Mouse (Mus musculus) embryo, embryonic 10 days (tissue): Measurements from ENCODE around the gene Iqsec1.

Source experiments
- DNase-seq: peaks from one replicate; pipeline ENCODE4 v3.0.0-alpha.2; 2015; ENCODE audit warnings: low spot score

Iqsec1 gene

DNA sequence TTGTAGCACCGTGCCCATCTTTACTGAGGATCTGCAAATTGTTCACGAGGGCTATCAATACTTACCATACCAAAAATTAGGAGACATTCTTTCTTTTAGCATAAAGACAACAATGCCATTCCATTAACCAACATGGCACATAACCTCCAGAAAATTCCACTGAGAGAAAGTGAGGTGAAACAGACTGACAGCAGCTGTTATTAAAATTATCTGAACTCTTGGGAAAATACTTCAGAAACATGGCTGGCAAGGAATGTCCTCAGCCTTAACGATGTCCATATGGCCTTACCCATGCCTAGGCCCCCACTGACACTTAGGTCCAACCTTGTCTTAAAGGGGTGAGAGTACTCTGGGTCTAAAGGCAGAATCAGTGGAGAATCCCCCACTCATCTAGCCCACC is 260.7 kb downstream of the Iqsec1 start:
- no peak for DNase-seq

DNA sequence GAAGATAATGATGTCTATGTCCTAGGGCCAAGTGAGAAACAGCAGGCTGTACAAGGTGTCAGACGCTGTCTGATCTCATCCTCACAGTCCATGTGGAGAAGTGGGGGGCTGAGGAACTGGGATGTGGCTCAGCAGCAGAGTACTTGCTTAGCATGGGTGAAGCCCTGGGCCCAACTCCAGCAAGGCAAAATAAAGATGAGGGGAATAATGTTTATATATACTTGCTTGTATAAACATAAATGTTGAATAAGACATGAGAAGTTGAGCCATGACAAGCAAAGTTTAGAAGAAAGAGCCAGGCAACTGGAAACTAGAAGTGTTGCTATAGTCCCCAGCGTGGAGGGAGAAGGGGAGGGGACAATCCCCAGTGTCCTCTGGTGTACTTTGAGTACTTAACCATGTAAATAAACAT is 261.8 kb downstream of the Iqsec1 start:
- no peak for DNase-seq

DNA sequence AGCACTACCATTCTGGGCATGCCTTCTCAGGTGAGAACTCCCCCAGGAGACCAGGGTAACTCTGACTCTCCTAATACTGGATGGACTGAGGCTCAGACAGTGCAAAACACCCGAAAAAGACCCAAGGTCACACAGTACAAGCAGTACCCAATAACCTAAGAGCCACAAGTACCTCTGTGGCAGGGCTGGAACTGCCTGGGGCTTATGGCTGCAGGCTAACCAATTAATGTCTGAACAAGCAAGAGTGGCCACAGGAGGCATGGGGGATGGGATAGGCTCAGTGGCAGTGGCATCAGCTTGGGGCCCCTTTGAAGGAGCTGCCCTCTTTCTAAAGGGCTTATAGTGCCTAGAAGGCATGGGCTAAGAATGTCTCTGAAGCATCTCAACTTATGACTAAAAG is 263.0 kb downstream of the Iqsec1 start:
- DNase-seq, result no peak

DNA sequence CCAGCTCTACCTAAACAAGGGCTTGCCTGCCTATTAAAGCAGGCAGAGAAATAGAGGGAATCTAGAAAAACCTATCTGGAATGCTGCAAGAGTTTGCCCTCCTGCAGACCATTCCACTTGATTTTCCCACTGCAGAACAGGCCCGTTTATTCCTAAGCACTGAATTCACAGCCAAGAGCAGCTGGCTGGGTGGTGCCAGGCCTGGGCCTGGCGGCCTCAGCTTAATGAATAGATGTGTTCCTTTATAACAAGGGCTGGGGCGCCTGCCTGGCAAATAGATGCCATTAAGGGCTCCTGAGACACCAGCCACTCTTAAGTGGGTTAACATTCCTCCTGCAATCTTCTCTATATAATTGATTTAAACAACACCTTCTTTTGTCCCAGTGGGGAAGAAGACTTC is 265.5 kb downstream of the Iqsec1 start:
- no peak for DNase-seq

DNA sequence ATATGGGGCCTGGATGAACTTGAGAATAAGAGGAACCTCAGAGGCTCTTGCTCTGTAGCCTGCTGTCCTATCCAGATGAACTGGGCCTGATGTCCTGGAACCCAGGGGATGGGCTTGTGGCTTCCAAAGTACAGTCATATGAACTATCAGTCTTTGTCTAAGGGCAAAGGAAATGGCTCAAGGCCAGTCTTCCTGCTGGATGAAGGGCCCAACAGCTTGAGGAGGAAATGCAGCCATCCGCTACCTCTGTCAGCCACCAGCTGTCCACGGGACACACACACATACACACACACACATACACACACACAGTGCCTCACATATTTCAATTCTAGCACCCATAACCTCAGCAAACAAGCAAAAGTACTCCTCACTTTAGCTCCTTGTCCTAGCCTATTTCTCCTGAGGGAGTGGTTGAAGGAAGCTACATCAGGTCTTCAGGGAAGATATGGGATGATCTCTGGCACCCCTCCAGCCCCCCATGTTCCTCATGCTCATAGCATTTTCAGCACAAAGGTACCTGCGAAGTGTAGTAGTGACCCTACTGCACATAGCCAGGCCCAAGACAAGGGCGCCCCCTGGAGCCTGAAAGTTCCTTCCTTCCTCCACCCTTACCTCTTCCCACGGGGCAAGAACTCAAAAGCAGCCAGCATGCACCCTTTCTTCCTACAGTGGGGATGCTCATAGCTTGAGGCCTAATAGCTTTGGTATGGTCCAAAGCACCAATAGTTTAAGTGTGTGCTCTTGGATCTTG is 267.3 kb downstream of the Iqsec1 start:
- DNase-seq, result no peak

DNA sequence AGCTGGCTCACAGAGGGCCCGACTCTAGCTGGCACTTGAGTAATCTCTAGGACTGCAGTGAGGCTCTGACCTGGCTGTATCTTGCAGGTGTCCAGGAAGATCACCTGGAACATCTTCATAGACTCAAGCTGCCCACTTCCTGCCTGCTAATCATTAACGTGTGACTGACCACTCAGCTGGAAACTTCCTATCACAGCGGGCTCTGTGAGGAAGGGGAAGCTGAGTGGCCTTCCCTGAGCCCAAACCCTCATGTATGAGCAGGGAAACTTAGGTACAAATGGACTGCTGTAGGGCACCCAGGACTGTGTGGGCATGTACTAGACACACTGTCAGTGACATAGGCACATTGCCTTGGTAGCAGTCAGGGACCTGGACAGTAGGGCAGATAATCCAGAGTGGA is 268.3 kb downstream of the Iqsec1 start:
- DNase-seq, result no peak

DNA sequence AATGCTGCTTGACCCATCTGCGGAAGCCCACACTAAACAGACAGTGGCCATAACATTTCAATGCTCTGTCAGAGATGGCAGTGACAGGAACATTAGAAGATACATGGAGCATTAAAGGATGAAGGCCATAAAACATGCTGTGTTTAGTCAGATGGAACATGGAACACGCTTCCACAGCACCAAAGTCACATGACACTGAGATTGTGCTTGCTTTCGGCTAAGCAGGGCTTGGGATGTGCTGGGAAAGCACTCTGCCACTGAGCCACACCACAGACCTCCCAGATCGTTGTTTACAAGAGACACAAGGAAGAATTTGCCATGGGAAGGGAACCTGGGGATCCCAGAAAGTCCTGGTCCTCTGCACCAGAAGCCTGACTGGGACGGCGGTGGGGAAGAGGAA is 269.1 kb downstream of the Iqsec1 start:
- DNase-seq, result no peak

DNA sequence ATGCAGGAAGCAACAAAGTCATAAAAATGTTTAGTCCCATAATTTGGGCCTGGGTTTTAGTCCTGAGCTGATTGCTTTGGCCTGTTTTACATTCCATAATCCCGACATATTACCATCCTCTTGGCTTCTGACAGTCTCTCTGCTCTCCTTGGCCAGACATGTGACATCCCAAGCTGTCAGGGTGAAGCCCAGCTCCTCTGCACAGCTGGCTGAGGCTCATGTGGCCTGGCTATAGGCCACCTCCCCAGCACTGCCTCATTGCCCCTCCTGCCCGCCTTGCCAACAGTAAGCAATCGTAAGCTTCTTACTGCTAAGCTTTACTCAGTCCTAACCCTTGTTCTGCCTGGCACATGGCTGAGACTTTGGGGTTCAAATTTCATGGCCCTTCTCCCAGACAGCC is 270.0 kb downstream of the Iqsec1 start:
- DNase-seq, result no peak

DNA sequence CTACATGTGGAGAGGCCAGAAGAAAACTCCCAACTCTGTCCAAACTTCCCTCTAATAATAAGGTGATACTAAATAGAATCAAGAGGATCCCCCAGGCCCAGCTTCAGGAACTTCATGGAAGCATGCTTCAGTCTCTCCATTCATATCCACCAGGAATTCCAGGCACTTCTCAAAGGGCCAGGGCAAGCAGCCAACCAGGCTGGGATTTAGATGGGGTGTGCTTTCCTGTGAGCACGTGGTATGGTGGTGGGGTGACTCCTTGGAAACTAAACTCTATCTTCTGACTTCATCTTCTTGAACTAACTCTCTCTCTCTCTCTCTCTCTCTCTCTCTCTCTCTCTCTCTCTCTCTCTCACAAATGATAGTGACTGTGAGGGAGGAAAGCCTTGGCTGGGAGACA is 270.8 kb downstream of the Iqsec1 start:
- DNase-seq, result no peak

DNA sequence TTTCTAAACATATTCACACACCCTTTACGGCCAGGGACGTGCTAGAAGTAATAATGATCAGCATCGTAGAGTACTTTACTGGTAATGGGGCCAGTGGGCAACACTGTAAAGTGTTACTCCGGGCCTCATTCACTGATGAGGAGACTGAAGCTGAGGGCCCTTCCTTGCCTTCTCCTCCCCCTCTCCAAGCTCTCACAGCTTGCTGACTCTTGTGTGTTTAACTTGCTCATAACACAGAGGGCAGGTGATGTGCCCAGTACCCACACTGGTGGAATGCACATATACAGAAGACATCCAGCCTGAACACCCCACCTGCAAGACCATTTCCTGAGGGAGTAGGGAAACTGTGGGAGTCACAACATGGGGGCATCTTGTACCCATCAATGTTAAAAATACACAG is 271.6 kb downstream of the Iqsec1 start:
- DNase-seq, result no peak

DNA sequence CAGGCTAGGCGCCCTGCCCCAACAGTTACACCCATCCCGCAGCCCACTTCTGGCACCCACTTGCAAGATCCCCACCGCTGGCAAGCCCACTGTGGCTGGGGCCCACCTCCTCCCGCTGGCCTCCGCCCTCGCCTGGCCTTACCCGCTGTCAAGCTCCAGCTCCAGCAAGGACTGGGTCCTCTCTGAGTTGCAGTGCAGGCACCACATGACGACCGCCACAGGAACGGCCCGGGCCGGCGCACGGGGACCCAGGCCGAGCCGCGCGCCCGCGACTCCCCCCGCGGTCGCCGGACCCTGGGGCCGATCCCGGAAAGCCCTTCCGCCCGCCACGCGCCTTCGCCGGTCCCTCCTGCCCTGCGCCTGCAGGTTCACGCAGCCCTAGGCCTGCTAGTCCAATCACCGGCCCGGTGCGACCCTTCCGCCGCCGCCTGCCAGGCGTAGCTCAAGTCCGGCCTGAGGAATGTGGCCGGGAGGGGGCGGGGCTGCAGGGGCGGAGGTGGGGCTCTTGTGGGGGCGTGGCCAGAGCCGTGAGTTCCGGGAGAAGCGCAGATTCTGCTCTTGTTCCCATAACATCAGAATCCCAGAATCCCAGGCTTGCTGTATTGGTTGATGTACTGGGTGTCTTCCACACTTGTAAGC is 272.3 kb downstream of the Iqsec1 start:
- DNase-seq, result peak; percentile 89

DNA sequence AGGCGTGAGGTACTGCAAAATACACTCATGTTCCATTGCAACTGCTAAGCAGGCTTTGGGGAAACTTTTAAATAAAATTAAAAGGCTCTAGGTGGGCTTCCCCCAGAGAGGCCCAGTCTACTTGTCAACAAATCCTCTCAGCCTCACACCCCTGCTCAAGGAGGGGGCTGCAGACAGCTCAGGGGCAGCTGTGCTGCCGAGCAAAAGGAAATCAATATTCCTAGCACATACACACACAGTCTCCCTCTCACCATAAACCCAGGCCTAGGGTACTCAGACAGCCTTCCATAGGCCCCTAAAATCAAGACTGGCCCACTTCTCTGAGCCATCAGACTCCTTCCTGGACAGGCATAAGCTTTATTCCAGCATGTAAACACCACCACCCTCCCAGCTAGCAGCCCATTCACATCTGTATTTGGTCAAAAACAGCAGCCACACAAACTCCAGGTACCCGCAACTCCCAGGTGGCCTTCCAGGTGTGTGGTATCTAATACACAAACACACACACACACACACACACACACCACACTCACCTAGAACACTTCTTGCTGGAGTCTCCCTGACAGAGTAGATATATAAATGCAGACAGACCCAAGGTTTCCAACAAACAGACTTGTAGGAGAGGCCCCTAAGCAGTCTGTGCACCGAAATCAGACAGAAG is 273.1 kb downstream of the Iqsec1 start:
- DNase-seq, result no peak

DNA sequence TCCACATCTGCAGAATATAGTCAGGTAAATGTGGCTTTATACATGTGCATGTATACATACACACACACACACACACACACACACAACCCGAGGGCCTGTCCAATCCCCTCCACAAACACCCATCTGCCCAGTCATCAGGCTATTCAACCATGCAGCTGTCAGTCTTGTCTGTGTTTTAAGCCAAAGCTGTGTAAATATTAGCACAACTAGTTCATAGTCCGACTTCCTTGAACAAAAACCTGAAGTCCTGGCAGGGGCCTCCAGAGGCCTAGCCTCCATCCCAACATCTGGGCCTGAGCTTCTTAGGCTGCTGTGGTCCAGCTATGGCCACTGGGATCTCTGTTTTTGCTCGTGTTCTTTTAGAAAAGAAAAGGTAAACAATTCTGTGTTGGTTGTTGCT is 274.8 kb downstream of the Iqsec1 start:
- no peak for DNase-seq

DNA sequence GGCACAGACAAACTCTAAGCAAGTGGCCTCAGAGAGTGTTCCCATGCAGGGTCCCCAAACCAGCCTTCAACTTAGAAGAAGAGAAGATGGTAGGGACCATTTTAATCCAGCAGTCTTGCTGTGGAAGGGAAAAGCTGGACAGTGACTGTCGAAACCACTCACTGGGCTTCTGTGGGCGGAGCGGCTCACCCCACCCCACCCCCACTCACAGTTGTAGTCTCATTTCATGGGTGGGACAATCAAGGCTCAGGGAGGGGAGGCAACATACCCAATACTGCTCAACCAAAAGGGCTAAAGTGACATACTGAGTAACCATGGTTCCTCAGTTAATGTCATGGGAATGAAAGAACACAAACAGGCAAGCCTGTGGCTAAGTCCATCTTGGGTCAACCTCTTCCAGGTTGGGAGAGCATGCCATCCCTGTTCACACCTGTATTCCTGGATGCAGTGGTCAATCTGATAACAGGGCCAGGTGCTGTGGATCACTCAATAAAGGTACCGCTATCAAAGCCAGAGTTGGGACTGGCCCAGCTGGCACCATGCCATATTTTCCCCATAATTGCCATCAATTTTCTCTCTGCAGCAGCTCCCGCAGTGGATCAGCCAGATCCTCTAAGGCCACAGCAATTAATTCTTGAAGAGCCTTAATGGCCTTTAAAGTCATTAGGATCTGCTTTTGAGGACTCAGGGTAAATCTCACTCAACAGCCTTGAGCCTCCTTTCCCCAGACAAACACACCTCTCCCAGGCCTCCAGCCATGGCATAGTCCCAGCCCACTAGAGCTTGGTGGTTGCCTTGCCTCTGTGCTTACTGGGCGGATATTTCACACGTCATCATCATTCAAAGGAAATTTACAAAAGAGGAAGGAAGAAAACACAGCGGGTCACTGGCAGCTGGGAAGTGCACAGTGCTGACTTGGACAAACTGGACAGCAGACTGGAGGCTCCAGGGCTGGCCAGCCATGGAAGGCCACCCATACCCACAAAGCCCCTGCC is 275.7 kb downstream of the Iqsec1 start:
- DNase-seq, result no peak

DNA sequence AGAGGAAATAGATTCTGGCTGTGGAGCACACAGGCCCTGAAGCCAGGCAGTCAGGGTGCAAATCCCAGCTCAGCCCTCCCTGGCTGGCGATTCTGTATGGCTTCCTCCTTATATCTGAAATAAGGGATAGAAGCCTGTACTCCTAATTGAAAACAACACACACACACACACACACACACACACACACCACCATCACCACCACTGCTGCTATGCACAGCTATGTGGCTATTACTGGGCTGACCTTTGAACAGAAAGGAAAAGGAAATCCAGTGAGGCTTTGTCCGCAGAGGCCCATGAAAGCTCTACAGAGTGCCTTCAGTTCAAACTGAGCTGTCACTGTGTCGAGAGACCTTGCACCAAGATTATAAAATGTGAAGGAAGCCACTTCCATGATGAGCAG is 276.4 kb downstream of the Iqsec1 start:
- DNase-seq, result no peak

DNA sequence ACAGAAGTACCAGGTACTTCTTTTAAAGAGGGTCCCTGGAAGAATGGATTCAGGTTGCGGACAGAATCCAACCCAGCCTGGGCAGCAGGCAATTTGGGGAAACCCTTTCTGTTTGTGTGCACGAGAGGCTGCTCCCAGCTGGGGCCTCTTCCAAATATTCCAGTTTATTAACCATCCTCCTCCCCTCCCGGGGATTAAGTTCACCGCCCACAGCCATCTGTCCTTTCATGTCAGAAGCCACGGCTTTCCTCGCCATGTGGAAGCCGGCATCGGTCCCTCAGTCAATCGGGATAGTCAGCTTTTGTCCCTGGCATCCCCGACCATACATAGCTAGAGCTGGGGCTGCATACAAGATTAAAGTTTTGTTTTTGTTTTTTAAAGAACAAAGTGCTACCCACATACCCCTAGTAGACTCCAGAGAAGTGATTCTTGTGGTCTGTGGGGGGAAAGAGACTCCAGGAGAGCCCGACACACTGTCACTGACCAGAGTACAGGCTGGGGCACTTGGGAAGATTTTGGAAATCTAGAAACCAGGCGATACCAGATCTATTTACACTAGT is 276.9 kb downstream of the Iqsec1 start:
- peak; percentile 21 for DNase-seq

DNA sequence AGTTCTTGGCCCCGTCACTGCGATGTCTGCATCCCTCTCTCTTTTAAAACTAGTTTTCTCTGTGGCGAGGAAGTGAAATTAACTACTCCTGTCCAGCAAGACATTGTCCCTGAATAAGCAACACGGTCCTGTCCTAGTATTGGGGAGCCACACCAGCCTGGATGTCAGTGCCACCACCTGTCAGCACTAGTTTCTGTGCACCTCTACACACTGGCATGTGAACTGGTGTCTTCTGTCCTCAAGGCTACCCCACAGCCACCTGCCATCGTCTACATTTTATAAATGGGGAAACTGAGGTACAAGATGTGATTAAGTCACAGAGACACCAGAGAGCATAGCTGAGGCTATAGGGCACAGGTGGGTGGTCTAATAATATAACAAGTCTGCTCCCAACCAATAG is 277.7 kb downstream of the Iqsec1 start:
- no peak for DNase-seq

DNA sequence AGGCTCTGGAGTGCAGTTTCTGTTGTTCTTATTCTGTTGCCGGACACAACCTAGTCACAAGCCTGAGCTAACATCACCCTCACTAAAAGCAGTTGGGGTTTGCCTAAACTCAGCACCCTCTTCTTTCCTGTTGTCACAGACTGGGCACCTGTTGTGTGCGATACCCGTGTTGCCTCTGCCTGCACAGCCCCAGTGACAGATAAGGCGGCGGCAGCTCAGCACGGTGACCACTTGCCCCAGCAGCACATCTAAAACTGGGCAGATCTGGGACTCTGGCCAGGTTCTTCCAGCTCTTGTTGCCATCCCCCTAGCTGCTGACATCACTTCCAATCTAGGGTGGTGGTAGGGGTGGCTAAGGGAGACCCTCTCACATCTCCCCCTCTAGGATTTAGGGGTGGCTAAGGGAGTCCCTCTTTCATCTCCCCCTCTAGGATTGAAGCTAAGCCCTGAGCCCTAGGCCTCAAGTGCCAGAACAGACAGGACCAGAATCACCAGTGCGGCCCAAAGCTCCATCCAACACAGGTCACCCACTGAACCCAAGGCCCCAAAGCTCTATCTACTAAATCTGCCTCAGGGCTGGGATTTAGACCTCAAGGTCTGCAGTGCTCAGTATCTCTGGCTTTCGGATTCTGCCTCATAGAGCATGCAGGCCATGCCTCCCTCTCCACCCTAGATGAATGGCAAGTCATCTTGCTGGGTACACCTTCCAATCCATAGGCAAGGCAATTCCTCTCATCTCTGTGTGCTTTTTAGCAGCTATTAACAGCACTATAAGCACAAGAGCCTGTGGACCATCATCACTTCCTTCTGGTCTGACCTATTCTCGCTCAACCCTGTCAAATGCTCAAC is 278.3 kb downstream of the Iqsec1 start:
- DNase-seq, result no peak

DNA sequence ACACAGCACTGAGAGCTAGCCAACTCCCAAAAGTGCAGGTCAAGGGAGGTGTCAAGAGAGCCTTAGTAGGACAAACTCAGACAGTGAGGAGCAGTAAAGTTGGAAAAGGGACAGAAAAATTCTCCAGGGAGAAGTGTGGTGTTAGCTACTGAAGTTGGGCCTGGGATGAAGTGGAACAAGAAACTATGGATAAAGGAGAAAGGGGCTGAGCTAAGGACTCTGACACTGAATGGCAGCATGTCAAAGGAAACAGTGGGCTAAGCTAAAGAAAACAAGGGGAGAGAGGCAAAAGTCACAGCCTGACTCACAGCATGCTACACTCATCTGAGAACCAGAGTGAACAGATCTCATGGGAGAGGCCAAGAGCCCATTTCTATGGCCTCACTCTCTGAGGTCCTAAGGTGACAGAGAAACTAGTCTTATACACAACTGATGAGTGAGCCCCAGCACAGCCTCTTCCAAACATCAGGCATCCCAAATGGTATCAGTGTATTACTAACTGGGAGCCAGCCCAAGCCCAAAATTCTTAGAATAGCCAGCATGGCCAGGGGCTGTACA is 280.3 kb downstream of the Iqsec1 start:
- no peak for DNase-seq

DNA sequence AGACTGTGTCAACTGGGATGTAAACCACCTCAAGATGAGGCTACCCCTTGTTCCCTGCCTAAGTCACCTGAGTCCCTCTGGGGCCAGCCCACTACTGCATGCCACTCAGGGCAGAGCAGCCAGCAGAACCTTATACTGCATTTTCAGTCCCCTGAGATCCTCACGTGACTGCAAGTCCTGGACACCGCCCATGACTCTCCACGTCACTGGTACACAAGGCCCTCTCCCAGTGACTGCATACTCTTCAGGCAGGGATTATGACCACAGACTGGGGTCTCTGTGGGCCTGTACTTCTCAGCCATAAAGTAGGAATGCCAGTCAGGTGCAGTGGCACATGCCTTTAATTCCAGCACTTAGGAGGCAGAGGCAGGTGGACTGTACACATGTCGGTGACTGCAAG is 281.3 kb downstream of the Iqsec1 start:
- DNase-seq, result no peak

DNA sequence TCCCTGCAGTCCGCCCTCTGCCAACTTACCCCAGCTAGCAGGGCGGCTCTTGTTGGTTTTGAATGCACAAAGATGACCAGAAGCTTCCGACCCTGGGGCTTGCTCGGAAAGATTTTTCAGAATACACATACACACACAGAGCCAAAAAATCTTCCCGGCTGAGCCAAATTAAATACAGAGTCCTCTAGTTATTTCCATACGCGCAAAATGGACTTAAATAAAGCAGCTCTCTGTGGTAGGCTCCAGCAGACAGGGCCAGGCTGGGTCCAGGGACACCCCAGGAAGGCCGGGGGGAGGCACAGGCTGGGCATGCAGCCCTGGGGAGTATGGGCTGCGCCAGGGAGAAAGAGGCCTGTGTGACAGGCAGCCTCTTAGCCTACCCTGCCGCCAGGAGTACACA is 282.0 kb downstream of the Iqsec1 start:
- DNase-seq, result no peak
